Mouse (Mus musculus) adrenal gland, postnatal 10 days (tissue): ENCODE measurements around the gene Cd44. TPM values are rescaled to one million over a fixed set of nuclear protein-coding genes. Genes with fewer than 3 reads are reported as not detected.

Source experiments
- DNase-seq: peaks from one replicate; pipeline ENCODE4 v3.0.0; 2021; ENCODE audit warnings: mixed read lengths
- total RNA-seq, 2 experiments: library from RNA; stranded (reverse); gene quantifications; 2 replicates each; pipeline ENCODE4 v1.2.3; 2021

Cd44 gene
- total RNA-seq, 2 experiments from 2014 or later = 33.5 to 43.3 TPM

GRCm38 (mm10) chr2:102872436-102872835 is 29.0 kb downstream of the Cd44 start:
- DNase-seq = no peak

GRCm38 (mm10) chr2:102868444-102868843 is 33.0 kb downstream of the Cd44 start:
- no peak for DNase-seq

- DNase-seq = no peak
Observed at GRCm38 (mm10) chr2:102867396-102868088, 33.9 kb downstream of the Cd44 start.

DNA sequence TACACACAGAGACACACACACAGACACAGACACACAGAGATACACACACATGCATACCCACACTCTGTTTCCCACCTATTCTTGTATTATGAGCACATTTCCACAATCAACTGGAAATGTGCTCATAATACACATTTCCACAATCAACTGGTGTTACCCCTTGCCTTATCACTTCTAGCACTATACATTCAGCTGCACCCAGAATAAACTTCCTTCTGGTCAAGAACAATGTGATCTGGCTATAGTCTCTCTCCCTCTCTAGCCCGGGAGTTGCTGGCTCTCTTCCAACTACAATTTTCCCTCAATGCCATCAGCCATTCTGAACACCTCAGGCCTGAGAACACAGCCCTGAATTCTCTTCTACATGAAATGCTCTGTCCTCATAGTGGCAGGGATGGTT is 34.9 kb downstream of the Cd44 start:
- peak; percentile 53 for DNase-seq

GRCm38 (mm10) chr2:102865354-102865752 is 36.1 kb downstream of the Cd44 start:
- DNase-seq = no peak

GRCm38 (mm10) chr2:102864695-102865353 is 36.6 kb downstream of the Cd44 start:
- no peak for DNase-seq

- no peak for DNase-seq
Observed at GRCm38 (mm10) chr2:102864036-102864435, 37.4 kb downstream of the Cd44 start.

GRCm38 (mm10) chr2:102863583-102863982 is 37.9 kb downstream of the Cd44 start:
- no peak for DNase-seq

- no peak for DNase-seq
Observed at GRCm38 (mm10) chr2:102862706-102863105, 38.8 kb downstream of the Cd44 start.

DNA sequence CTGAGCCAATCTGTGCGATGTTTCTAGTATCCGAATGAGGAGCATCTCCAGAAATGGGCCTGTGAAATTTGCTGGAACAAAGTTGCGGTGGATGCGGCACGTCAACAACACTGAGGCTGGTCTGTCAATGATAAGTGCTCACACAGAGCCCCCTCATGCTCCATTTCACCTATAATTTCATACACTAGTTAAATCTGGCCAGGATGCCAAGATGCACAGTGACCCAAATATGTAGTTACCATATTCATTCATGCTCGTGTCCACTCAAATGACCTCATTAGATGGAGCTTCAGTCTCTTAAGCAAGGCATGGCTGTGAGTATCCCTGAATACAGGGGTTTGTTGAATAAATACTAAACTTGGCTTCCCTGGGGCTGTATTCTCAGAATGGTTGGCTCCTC is 43.2 kb downstream of the Cd44 start:
- DNase-seq = no peak

- no peak for DNase-seq
Observed at GRCm38 (mm10) chr2:102853297-102853696, 48.2 kb downstream of the Cd44 start.

DNA sequence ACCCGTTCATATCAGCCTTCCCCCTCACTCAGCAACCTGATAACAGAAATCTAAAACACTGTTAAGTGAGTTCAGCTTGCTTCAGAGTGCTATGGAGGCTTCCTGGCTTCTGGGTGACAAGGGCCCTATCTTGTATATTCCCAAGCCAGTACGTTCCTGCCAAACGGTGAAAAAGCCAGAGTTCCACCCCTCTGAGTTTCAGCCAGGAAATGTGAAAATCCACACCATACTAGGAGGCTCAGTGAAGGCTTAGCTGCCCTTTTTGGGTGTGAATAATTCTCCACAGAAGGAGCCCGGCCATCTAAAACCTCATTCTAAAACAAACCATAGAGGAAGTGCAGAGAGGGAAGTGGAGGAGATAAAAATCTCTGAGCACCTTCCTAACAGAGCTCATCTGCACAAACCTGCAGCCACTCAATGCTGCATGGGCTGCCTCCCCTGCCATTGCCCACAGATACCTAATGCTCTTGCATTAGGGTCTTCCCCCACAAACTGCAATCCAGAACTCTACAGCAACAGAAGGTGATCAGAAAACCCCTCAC is 49.5 kb downstream of the Cd44 start:
- DNase-seq = no peak

DNA sequence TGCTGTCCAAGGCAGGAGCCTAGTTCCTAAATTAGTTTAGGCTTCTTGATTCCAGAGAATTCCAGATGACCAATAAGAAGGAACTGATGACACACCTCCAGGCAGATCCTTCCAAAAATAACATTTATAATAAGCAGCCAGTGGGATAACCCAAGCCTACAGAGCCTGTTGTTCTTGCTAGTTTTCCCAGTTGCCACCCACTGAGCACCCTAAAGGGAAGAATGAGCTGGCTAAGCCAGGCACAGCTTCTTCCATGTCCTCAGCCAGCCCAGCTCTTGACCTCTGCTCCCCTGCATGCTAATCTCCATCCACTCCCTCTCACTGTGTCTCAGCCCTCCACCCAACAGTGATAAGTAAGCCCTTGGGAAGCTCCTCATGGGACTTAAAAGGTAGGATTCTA is 51.4 kb downstream of the Cd44 start:
- no peak for DNase-seq

GRCm38 (mm10) chr2:102848811-102849433 is 52.5 kb downstream of the Cd44 start:
- DNase-seq = no peak

- DNase-seq = no peak
Observed at GRCm38 (mm10) chr2:102841231-102841630, 60.2 kb downstream of the Cd44 start.

- DNase-seq = no peak
Observed at GRCm38 (mm10) chr2:102838179-102838578, 63.3 kb downstream of the Cd44 start.

DNA sequence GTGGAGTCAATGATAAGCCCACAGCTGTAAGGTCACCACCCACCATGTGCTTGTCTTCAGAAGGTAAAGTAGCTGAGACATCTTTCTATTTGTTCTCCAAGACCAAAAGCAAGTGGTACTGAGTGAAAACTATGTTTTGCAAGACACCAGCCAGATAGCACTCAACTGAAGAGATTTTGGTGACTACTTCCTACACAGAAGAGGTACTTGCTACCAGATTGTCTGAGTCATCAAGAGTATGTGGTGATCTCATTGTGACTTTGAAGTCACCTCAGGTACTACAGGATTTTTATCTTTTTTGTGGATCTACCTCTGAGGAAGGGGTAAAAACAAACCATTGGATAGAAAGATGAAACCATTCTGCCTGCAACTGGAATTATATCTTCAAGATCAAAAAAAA is 69.9 kb downstream of the Cd44 start:
- no peak for DNase-seq

- DNase-seq = peak; percentile 89
Observed at GRCm38 (mm10) chr2:102829201-102829600, 72.3 kb downstream of the Cd44 start.

- no peak for DNase-seq
Observed at GRCm38 (mm10) chr2:102828381-102828780, 73.1 kb downstream of the Cd44 start.

DNA sequence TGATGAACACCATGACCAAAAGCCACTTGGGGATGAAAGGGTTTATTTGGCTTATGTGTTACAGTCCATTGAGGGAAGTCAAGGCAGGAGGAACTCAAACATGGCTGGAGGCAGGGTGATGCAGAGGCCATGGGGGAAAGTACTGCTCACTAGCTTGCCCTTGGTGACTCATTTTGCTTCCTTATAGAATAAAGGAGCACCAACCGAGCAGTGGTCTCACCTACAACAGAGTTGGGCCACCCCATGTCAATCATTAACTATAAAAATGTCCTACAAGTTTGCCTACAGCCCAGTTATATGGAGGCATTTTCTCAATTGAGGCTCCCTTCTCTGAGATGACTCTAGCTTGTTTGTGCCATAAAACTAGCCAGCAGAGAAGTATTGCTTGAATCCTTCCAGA is 73.6 kb downstream of the Cd44 start:
- DNase-seq = no peak

GRCm38 (mm10) chr2:102825961-102826633 is 75.4 kb downstream of the Cd44 start:
- DNase-seq = no peak

DNA sequence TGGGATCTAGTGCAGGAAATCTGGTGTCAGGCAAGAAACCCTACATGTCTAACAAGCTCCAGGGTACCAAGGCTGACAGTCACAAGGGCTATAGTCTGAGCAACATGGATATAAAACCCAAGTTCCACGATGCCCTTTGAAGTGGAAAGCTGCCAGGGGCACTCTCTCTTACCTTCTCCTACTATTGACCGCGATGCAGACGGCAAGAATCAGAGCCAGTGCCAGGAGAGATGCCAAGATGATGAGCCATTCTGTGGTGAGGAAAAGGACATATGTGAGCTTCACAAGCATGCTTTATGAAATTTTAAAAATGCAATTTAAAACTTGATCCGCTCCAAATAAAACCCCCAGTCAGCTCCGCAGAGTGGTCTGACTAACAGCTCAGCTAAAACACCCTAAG is 79.4 kb downstream of the Cd44 start:
- DNase-seq = no peak

DNA sequence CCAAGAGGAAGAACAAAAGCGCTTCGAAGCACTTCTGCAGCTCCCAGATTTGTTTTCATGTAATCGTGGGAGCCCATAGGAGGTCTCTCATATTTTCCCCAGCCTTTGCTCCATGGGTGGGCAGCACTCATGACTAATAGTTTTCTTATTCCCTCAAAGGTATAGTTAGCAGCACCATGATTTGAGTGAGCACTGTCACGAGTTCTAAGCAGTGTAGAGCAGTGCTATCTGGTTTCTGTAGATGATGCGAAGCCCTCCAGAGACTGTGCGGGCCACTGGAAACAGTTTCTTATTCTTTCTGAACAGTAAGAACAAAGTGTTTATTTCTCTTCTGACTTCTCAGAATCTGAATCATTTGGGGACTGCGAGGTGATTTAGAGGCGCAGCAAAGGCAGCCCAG is 80.7 kb downstream of the Cd44 start:
- no peak for DNase-seq
